Mouse (Mus musculus): ENCODE results near the gene Pde4a. TPM values are rescaled to one million over a fixed set of nuclear protein-coding genes. Genes with fewer than 3 reads are reported as not detected.

Gene Pde4a
- total RNA-seq, 2 experiments from 2014 or later = 84.8 to 98.3 TPM

DNA sequence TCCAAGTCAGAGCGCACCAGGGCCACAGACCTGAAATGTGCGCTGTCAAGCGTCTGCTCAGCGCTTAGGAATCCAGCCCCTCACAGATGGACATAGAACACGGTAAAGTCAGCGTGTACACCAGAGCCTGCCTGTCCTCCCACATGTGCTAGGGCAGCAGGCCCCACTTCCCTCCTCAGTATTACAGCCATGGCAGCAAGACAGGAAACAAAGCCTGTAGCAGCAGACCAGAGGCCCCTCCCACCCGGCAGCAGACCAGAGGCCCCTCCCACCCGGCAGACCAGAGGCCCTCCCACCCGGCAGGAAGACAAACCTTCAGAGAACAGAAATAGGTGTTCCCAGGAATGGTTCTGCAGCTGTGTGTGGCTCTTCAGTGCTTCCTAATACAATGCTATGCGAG is 18.8 kb upstream of the Pde4a start:
- no peak for DNase-seq (ENCODE audit: low spot score in 2 of 2)

DNA sequence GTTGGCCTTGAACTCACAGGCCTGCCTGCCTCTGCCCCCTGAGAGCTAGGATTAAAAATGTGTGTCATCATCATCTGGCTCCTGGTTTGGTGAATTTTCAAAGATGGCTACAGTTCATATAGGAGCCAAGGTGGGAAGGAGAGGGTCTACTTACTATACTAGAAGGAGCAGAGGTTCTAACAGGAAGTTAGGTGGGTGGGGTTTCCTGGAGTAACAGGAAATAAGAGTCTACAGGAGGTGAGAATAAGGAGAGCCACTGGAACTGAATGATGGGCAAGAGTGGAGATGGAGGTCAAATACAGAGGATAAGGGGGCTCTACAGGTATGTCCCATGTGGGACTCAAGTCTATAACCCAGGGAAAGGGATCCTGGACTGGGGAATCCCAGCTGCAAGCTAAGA is 17.1 kb upstream of the Pde4a start:
- DNase-seq (ENCODE audit: low spot score in 2 of 2) = no peak

DNA sequence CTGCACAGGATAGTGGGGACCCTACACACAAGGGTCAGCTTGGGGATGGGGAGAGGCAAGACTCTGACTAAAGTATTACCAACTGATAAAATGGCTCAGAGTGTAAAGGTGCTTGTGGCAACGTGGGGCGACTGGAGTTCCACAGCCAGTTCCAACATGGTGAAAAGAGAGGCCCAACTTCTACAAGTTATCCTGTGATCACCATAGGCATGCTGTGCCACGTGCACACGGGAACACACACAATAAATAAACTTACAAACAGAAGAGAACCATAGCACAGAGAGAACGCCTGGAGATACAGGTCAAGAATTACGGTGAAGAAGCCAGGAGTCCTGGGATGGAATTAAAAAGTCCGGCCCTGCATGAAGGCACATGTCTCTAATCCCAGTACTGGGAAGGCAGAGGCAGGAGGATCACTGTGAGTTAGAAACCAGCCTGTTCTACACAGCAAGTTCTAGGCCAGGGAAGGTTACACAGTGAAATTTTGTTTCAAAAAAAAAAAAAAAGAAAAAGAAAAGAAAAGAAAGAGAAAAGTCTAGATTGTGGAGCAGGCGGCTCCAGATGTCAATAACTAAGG is 16.3 kb upstream of the Pde4a start:
- DNase-seq (ENCODE audit: low spot score in 2 of 2) = no peak

DNA sequence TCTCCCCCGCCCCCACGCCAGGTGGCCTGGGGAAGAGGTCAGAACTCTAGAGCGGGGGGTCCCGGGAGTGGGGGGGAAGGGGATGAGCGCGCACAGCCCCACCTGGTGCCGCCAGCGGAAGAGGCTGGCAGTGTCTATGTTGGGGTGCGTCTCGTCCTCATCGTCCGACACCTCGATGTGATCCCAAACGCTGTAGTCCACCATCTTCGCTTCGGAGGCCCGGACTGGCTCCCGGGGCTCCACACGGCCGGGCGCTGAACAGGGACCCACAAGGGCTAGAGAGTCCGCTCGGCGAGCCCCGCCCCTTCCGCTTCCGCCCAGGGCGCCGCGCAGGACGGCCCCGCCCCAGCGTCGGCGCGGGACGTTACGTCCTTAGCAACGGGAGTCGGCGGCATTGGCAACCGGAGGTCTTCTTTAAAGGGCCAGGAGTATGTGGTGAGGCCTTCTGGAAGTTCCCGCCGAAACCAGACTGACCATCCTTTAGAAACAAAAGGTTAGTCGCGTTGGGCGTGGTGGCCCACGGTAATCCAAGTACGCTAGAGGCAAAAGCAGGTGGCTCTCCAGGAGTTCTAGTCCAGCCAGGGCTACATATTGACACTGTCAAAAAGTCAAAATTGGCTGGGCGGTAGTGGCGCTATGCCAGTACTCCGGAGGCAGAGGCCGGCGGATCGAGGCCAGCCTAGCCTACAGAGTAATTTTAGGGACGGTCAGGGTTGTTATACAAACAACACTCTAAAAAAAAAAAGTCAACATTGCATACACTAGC is 15.7 kb upstream of the Pde4a start, which contains the start of gene Cdc37:
TSS of gene Cdc37 (minus strand) at position 329 of the 766 bp plus-strand sequence.
- peak; percentile 90 to 93 for DNase-seq (ENCODE audit: low spot score in 2 of 2)

GRCm38 (mm10) chr9:21152715-21153114 is 12.8 kb upstream of the Pde4a start:
- DNase-seq (ENCODE audit: low spot score in 2 of 2) = peak; percentile 61 to 81

DNA sequence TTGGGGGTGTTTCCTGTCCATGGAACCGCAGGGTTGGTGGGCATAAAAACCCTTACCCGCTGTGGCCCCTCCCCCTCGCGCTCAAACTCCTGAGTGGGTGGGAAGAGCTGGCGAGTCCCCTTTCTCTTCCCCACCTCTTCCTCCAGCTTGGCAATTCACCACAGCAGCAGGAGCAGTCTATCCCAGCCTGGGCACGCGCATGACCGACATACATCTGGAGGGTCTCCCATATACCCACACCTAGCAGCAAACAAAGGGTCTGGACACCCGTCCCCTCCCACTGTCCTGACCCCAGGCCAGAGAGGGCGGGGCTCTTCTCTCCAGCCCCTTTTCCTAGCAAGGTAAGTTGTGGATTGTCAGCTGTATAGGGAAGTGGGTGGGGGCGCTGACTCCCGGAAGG is 12.2 kb upstream of the Pde4a start:
- DNase-seq (ENCODE audit: low spot score in 2 of 2) = no peak

DNA sequence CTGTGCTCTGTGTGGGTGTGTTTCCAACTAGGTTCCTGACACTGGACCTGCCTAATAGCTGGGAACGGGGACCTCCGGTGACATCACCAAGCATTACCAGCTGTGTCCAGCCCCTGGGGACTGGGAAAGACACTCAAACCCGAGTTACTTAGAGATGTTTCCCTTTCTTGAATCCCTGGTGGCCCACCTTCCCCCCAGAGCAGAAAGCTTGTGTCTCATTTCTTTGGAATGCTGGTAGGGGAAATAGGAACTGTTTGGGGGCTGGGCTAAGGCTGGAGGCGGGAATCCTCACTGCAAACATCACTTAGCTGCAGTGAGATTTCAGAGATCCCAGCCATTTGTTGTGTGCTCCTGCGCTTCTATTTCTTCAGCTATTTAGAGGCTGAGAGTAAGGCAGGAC is 11.7 kb upstream of the Pde4a start:
- DNase-seq (ENCODE audit: low spot score in 2 of 2) = no peak

DNA sequence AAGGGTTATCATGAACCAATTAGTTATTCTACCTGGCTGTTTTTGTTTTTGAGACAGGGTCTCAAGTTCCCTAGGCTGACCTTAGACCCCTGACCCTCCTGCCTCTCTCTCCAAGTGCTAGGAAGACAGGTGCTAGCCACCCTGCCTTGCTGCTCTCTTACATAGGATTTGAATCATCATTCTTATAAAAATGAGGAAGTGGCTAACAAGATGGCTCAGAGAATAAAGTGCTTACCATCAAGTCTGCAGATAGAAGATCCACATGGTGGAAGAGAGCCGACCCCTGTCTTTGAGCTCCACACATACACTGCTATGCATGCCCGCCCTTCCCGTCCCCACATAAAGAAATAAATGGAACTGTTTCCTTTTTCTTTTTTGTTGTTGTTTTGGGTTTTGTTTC is 10.7 kb upstream of the Pde4a start:
- DNase-seq (ENCODE audit: low spot score in 2 of 2) = no peak

DNA sequence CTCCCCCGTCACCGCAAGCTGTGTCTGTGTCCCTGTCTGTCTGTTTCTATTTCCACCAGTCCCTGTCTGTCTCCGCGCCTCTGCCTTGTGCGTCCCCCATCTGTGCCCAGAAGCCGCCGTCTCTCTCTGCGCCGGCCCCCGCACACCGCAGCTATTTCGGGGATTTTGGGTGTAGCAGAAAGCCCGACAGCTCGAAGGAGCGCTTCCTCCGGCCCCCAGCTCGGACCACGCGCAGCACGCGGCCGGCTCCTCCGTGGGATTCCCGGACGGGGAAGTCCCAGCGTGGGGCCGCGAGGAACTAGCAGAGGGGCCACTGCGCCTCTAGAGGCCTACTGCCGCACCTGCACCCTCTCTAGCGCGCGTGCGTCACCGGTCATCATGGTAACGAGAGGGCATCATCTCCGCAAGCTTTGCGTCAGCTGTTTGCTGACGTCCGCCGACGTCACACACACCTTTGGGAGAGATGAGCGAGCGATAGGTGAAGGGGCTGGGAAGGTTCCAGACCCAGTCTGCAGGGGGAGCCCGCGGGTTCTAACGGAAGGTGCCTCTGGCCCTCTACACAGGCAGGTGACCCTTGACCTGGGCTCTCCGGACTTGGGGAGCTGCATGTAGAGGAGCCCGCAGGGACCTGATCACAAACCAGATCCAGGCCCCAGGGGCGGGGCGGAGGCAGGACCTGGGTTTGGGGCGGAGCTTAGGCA is 4.2 kb upstream of the Pde4a start:
- DNase-seq (ENCODE audit: low spot score in 2 of 2) = peak; percentile 95 to 96

DNA sequence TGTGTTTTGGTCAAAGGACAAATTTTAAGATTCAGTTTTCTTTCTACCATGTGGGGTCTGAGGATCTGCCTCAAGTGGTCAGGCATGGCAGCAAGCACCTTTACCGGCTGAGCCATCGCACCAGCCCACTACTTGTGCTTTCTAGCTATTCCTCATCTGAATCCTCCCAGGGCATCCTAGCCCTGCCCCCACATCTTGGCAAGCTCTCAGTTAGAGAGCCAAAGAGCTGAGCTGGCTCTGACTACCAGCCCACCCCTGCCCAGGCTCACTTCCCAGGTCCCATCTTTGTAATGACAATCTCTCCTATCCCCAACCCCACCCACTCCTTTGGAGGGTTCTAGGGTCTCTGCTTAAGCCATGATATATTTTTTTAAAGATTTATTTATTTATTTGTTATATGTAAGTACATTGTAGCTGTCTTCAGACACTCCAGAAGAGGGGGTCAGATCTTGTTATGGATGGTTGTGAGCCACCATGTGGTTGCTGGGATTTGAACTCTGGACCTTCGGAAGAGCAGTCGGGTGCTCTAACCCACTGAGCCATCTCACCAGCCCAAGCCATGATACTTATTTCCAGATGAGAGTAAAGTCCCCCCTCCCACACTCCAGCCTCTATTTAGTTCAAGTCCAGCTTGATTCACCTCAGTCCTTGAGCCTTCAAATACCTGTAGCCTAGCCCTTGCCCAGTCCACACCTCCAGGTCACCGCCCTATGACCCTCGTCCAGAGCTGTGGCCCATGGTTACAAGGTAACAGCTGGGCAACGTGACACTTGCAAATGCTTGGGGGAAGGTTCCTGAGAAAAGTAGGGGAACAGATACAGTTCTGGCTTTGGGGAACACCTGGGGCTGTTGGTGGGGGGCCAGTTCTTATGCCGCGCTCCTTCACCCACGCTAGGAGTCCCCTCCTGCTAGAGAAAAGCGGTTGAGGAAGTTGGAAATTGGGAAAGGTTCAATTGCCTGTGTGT is 2.1 kb upstream of the Pde4a start:
- DNase-seq (ENCODE audit: low spot score in 2 of 2) = no peak

- DNase-seq (ENCODE audit: low spot score in 2 of 2) = peak; percentile 81 to 88
These were observed 1.4 kb upstream of the Pde4a start for GRCm38 (mm10) chr9:21164072-21164471.

DNA sequence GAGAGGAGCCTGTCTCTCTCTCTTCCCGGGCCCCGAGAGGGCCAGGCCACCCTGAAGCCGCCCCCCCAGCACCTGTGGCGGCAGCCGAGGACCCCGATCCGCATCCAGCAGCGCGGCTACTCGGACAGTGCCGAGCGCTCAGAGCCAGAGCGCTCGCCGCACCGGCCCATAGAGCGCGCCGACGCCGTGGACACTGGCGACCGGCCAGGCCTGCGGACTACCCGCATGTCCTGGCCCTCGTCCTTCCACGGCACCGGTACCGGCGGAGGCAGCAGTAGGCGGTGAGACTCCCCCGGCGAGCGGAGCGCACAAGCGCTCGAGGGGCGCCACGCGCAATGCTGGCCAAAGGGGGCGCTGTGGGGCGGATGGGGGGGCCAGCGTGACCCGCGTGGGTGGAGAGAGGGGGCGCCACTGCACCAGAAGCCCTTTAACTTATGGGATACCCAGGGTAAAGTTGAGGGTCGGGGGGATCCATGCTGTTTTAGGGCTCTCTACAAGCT is 488 bp downstream of the Pde4a start:
- peak; percentile 57 to 65 for DNase-seq (ENCODE audit: low spot score in 2 of 2)

- DNase-seq (ENCODE audit: low spot score in 2 of 2) = no peak
These were observed 1.0 kb downstream of the Pde4a start for GRCm38 (mm10) chr9:21166516-21166915.

GRCm38 (mm10) chr9:21167140-21168097 is 1.9 kb downstream of the Pde4a start:
- DNase-seq (ENCODE audit: low spot score in 2 of 2) = no peak

- peak; percentile 72 to 78 for DNase-seq (ENCODE audit: low spot score in 2 of 2)
These were observed 2.9 kb downstream of the Pde4a start for GRCm38 (mm10) chr9:21168161-21169123.

DNA sequence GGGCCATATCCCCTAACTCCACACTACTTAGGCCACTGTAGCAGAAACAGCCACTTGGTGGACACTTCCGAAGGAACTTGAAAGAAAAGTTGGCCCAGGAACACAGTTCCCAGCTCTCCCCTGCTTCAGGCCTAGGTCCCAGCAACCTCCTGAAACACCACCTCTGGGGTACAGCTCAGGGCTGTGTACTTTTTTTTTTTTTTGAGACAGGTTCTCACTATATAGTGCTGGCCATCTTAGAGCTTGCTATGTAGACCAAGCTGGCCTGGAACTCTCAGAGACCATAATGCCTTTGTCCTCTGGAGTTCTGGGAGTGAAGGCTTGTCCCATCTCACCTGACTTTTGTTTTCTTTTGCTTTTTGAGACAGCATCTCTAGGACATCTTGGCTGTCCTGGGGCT is 3.6 kb downstream of the Pde4a start:
- no peak for DNase-seq (ENCODE audit: low spot score in 2 of 2)

GRCm38 (mm10) chr9:21172364-21172763 is 6.8 kb downstream of the Pde4a start:
- DNase-seq (ENCODE audit: low spot score in 2 of 2) = no peak

DNA sequence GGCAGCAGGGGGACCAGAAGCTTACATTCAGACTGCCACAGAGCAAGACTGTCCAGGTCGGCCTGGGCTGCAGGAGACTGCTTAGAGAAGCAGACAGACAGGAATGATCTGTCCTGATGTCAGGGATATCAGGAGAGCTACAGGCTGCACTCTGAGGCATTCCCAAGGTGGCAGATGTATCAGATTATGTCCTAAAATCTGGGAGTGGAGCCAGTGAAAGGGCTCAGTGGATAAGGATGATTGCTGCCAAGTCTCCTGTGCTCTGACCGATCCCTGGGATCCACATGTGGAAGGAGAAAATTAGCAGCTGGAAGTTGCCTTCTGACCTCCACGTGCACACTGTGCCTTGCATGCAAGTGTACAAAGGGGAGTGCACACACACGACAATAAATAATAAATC is 14.9 kb downstream of the Pde4a start:
- no peak for DNase-seq (ENCODE audit: low spot score in 2 of 2)

- no peak for DNase-seq (ENCODE audit: low spot score in 2 of 2)
These were observed 15.3 kb downstream of the Pde4a start for GRCm38 (mm10) chr9:21180841-21181240.

Measured in left cerebral cortex, adult 18-20 months (tissue).